Mouse (Mus musculus) CD4-positive naive resting alpha-beta T cell, adult 57 days (primary cell): ENCODE measurements around the gene Cfap73. TPM values are rescaled to one million over a fixed set of nuclear protein-coding genes. Genes with fewer than 3 reads are reported as not detected.

Experiments used
- total RNA-seq: library from RNA; stranded (reverse); gene quantifications from one replicate; pipeline ENCODE4 v1.2.4, GENCODE M21; 2023

The Cfap73 gene
- total RNA-seq, result not detected

GRCm38 (mm10) chr5:120634131-120634530 is at the start of gene Cfap73:
TSS of gene Cfap73 (minus strand) at chr5:120634235.

GRCm38 (mm10) chr5:120648569-120649373 is 14.7 kb upstream of the Cfap73 start, which contains the start of gene Rasal1:
TSS of gene Rasal1 (plus strand) at chr5:120648812.

GRCm38 (mm10) chr5:120612442-120612821 is 21.6 kb downstream of the Cfap73 start, which contains the start of the genes Rita1 and Ddx54:
TSS of gene Rita1 (minus strand) at chr5:120612589.
TSS of gene Ddx54 (plus strand) at chr5:120612739.

GRCm38 (mm10) chr5:120588569-120589094 is 45.4 kb downstream of the Cfap73 start, which contains the start of the genes Tpcn1 and Iqcd:
TSS of gene Tpcn1 (minus strand) at chr5:120588673.
TSS of gene Iqcd (plus strand) at chr5:120589016.

Other genes starting within 250 kb of the Cfap73 start
- not detected for gene Lhx5, start 202.5 kb downstream of the Cfap73 start, total RNA-seq
- not detected for gene Sdsl, start 161.4 kb downstream of the Cfap73 start, total RNA-seq
- not detected for gene Sds, start 157.7 kb downstream of the Cfap73 start, total RNA-seq
- 18.9 TPM for gene Plbd2, start 130.6 kb downstream of the Cfap73 start, total RNA-seq
- 6.1 TPM for gene Slc8b1, start 123.1 kb downstream of the Cfap73 start, total RNA-seq
- gene Tpcn1, start 45.6 kb downstream of the Cfap73 start, total RNA-seq, result 65.6 TPM
- gene Iqcd, start 45.2 kb downstream of the Cfap73 start, total RNA-seq, result 1.2 TPM
- gene Rita1, start 21.6 kb downstream of the Cfap73 start, total RNA-seq, result 5.7 TPM
- 118 TPM for gene Ddx54, start 21.5 kb downstream of the Cfap73 start, total RNA-seq
- 34.9 TPM for gene Rasal1, start 14.6 kb upstream of the Cfap73 start, total RNA-seq
- gene Dtx1, start 77.7 kb upstream of the Cfap73 start, total RNA-seq, result 261 TPM
- 9.4 TPM for gene Oas2, start 115.6 kb upstream of the Cfap73 start, total RNA-seq
- gene Oas3, start 143.4 kb upstream of the Cfap73 start, total RNA-seq, result 5.1 TPM
- gene Oas1e, start 161.3 kb upstream of the Cfap73 start, total RNA-seq, result not detected
- gene Oas1c, start 178.3 kb upstream of the Cfap73 start, total RNA-seq, result 12.6 TPM
- not detected for gene Oas1f, start 213.1 kb upstream of the Cfap73 start, total RNA-seq
- gene Oas1h, start 227.2 kb upstream of the Cfap73 start, total RNA-seq, result not detected